Mouse (Mus musculus): Measurements from ENCODE around the gene Rho. TPM values are rescaled to one million over a fixed set of nuclear protein-coding genes. Genes with fewer than 3 reads are reported as not detected.

The Rho gene
- polyA plus RNA-seq, 1 experiment from 2014 or later: 4.1 TPM

- Histone ChIP-seq H3K36me3 (no peaks in the 10 kb centered on the region), H3K27me3 (no peaks in the 10 kb centered on the region), H3K4me2 (no peak overlapping the region), H3K4me3 (no peak overlapping the region), H3K9me3 (no peaks in the 10 kb centered on the region), H3K27ac (replicated peaks) (no peak overlapping the region), H3K4me1 (replicated peaks) (peaks cover 16% of the 10 kb centered on the region), H3K9ac (no peak overlapping the region)
- 81% methylated on average over 7 of the region's 7 CpGs for WGBS
- ATAC-seq (ENCODE audit: low read depth): no peak
Observed at GRCm38 (mm10) chr6:115959151-115959691, 27.7 kb downstream of the Rho start.

- Histone ChIP-seq H3K4me3 (no peak overlapping the region), H3K4me1 (replicated peaks) (peaks cover 16% of the 10 kb centered on the region), H3K4me2 (no peak overlapping the region), H3K27ac (replicated peaks) (no peak overlapping the region), H3K9me3 (no peaks in the 10 kb centered on the region), H3K9ac (no peak overlapping the region), H3K36me3 (no peaks in the 10 kb centered on the region), H3K27me3 (no peaks in the 10 kb centered on the region)
- ATAC-seq (ENCODE audit: low read depth): no peak
- WGBS: 90% methylated on average over 19 of the region's 19 CpGs
Observed at GRCm38 (mm10) chr6:115960322-115960721, 28.8 kb downstream of the Rho start.

- no peaks in the 10 kb centered on the region for H3K9me3 ChIP-seq
- H3K4me1 ChIP-seq (replicated peaks): peaks cover 12% of the 10 kb centered on the region
- no peaks in the 10 kb centered on the region for H3K27me3 ChIP-seq
- no peaks in the 10 kb centered on the region for H3K36me3 ChIP-seq
- no peak overlapping the region for H3K4me3 ChIP-seq
- no peak overlapping the region for H3K27ac ChIP-seq (replicated peaks)
- 88% methylated on average over 3 of the region's 3 CpGs for WGBS
- no peak for ATAC-seq (ENCODE audit: low read depth)
- no peak overlapping the region for H3K9ac ChIP-seq
- H3K4me2 ChIP-seq: no peak overlapping the region
Observed at GRCm38 (mm10) chr6:115961743-115962142, 30.2 kb downstream of the Rho start.

- WGBS: 40% methylated on average over 23 of the region's 23 CpGs
- no peak overlapping the region for H3K4me2 ChIP-seq
- H3K27me3 ChIP-seq: no peaks in the 10 kb centered on the region
- no peaks in the 10 kb centered on the region for H3K9me3 ChIP-seq
- H3K36me3 ChIP-seq: no peaks in the 10 kb centered on the region
- H3K4me3 ChIP-seq: no peak overlapping the region
- no peak overlapping the region for H3K27ac ChIP-seq (replicated peaks)
- H3K4me1 ChIP-seq (replicated peaks): peaks cover 3% of the 10 kb centered on the region
- ATAC-seq (ENCODE audit: low read depth): no peak
- H3K9ac ChIP-seq: no peak overlapping the region
Observed at GRCm38 (mm10) chr6:115962439-115963085, 31.0 kb downstream of the Rho start.

- Histone ChIP-seq H3K27me3 (no peaks in the 10 kb centered on the region), H3K36me3 (no peaks in the 10 kb centered on the region), H3K27ac (replicated peaks) (no peak overlapping the region), H3K9me3 (no peaks in the 10 kb centered on the region), H3K4me3 (no peak overlapping the region), H3K4me2 (no peak overlapping the region), H3K9ac (no peak overlapping the region), H3K4me1 (replicated peaks) (peaks cover 7% of the 10 kb centered on the region; the same call in 1 of the 2 replicates)
- ATAC-seq (ENCODE audit: low read depth): no peak
- 78% methylated on average over 9 of the region's 9 CpGs for WGBS
Observed at GRCm38 (mm10) chr6:115963656-115964055, 32.1 kb downstream of the Rho start.

- 94% methylated on average over 19 of the region's 19 CpGs for WGBS
- Histone ChIP-seq H3K9me3 (no peaks in the 10 kb centered on the region), H3K4me1 (replicated peaks) (peaks cover 17% of the 10 kb centered on the region), H3K36me3 (no peaks in the 10 kb centered on the region), H3K27me3 (no peaks in the 10 kb centered on the region), H3K27ac (replicated peaks) (no peak overlapping the region), H3K4me3 (no peak overlapping the region), H3K9ac (no peak overlapping the region), H3K4me2 (no peak overlapping the region)
- no peak for ATAC-seq (ENCODE audit: low read depth)
Observed at GRCm38 (mm10) chr6:115966227-115966966, 34.8 kb downstream of the Rho start.

GRCm38 (mm10) chr6:115967291-115967880 lies 35.8 kb downstream of the Rho start:
- ATAC-seq (ENCODE audit: low read depth): no peak
- H3K27me3 ChIP-seq: no peaks in the 10 kb centered on the region
- 95% methylated on average over 15 of the region's 15 CpGs for WGBS
- no peak overlapping the region for H3K4me2 ChIP-seq
- no peak overlapping the region for H3K4me3 ChIP-seq
- H3K36me3 ChIP-seq: no peaks in the 10 kb centered on the region
- no peak overlapping the region for H3K9ac ChIP-seq
- H3K9me3 ChIP-seq: no peaks in the 10 kb centered on the region
- no peak overlapping the region for H3K27ac ChIP-seq (replicated peaks)
- H3K4me1 ChIP-seq (replicated peaks): peaks cover 27% of the 10 kb centered on the region

GRCm38 (mm10) chr6:115968086-115968485 lies 36.5 kb downstream of the Rho start:
- ATAC-seq (ENCODE audit: low read depth): no peak
- no peak overlapping the region for H3K9ac ChIP-seq
- 64% methylated on average over 5 of the region's 5 CpGs for WGBS
- no peaks in the 10 kb centered on the region for H3K27me3 ChIP-seq
- no peaks in the 10 kb centered on the region for H3K9me3 ChIP-seq
- no peaks in the 10 kb centered on the region for H3K36me3 ChIP-seq
- H3K4me3 ChIP-seq: no peak overlapping the region
- no peak overlapping the region for H3K27ac ChIP-seq (replicated peaks)
- H3K4me1 ChIP-seq (replicated peaks): peaks cover 34% of the 10 kb centered on the region
- H3K4me2 ChIP-seq: no peak overlapping the region

GRCm38 (mm10) chr6:115968700-115969099 lies 37.2 kb downstream of the Rho start:
- 81% methylated on average over 6 of the region's 6 CpGs for WGBS
- Histone ChIP-seq H3K36me3 (no peaks in the 10 kb centered on the region), H3K4me2 (no peak overlapping the region), H3K9ac (no peak overlapping the region), H3K4me3 (no peak overlapping the region), H3K9me3 (no peaks in the 10 kb centered on the region), H3K4me1 (replicated peaks) (peaks cover 37% of the 10 kb centered on the region), H3K27me3 (no peaks in the 10 kb centered on the region), H3K27ac (replicated peaks) (no peak overlapping the region)
- no peak for ATAC-seq (ENCODE audit: low read depth)

- H3K9me3 ChIP-seq: no peaks in the 10 kb centered on the region
- no peaks in the 10 kb centered on the region for H3K36me3 ChIP-seq
- no peak overlapping the region for H3K27ac ChIP-seq (replicated peaks)
- no peaks in the 10 kb centered on the region for H3K27me3 ChIP-seq
- no peak for ATAC-seq (ENCODE audit: low read depth)
- no peak overlapping the region for H3K4me3 ChIP-seq
- no peak overlapping the region for H3K9ac ChIP-seq
- WGBS: 72% methylated on average over 9 of the region's 9 CpGs
- peaks cover 41% of the 10 kb centered on the region for H3K4me1 ChIP-seq (replicated peaks)
- H3K4me2 ChIP-seq: no peak overlapping the region
Observed at GRCm38 (mm10) chr6:115969103-115969502, 37.6 kb downstream of the Rho start.

- no peak for ATAC-seq (ENCODE audit: low read depth)
- Histone ChIP-seq H3K4me2 (no peak overlapping the region), H3K36me3 (no peaks in the 10 kb centered on the region), H3K9me3 (no peaks in the 10 kb centered on the region), H3K4me3 (no peak overlapping the region), H3K27me3 (no peaks in the 10 kb centered on the region), H3K27ac (replicated peaks) (no peak overlapping the region), H3K9ac (no peak overlapping the region), H3K4me1 (replicated peaks) (peaks cover 46% of the 10 kb centered on the region)
- WGBS: 63% methylated on average over 4 of the region's 6 CpGs
Observed at GRCm38 (mm10) chr6:115969952-115970351, 38.4 kb downstream of the Rho start.

Data from neural tube, embryonic 13.5 days (tissue).